Mouse (Mus musculus): ENCODE data around the gene Mib2. TPM values are rescaled to one million over a fixed set of nuclear protein-coding genes. Genes with fewer than 3 reads are reported as not detected.

Mib2 gene
- 42.3 TPM for polyA plus RNA-seq (2017; shearing (Covaris generic))

DNA sequence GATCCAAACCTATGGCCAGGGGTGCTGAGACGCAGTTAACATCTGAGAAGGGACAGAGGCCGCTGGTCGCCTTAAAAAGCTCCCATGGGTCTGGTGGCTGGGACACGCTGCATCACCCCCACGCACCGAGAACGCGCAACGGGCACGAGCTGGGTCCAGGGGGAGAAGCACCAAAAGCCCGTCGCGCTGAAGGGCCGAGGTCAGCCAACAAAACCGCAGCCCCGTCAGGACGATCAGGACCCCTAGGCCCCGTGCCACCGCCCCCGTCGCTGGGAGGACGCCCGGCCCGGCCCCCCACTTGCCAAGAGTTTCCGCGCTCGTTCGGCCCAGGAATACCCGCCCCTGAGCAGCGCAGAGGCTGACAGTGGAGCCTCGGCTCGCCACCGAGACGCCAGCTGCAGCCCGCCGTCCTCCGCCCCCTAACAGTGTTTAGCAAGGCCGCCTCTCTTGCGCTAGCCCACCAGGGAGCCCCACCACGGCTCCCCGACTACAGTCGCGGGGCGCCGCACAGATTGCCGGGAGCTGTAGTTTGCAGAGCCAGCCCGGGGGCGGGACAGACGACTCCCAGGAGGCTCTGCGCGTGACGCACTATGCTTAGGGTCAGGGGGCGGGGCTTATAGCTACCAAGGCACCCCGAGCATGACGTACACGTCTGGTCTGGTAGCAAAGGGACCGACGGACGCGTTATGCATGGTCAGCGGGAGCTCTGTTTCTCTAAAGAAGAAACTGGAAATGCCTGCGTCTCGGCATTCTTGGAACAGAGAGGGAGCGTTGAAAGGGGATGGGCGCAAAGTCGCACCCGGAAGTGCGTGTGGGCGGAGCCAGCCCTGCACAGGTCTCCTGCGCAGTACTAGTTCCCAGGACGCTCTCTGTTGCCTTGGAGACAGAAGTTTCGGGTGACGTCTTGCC, at the start of gene Mib2:
Gene Mib2, minus strand, starts transcription at position 510 of the 909 bp plus-strand sequence.

DNA sequence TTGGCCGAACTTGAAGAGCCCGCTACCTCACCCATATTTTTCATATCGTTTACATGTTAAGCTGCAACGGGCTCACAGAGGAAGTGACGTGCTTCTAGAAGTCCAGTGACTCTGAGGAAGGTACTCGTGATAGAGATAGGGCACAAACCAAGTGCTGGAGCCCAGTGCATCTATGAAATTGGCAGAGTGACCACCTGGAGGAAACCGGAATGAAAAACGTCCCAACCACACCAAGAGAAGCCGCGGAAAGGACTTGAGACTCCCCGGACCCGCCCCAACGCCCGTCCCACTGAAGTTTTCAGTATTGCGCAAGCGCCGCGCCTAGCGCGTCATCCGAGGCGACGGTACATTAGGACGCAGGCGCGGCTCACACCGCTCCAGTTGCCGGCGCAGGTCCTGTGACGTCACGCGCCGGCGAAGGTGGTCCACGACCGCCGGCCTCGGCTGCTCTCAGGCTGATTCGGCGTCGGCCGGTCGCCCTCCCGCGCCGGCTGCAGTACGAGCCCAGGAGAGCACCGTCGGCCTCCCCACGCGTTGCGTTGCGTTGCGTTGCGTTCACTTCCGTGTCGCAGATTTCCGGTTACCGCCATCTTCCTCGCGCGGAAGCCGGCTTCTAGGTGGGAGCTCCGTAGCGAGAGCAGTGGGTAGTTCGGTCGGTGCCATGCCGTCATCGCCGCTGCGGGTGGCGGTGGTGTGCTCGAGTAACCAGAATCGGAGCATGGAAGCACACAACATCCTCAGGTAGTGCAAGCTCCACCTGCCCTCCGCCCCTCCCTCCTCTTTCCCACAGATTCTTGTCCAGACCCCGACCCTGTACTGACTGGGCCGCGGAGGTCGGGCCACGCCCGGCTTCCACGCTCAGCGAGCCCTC, 36.0 kb upstream of the Mib2 start, which contains the start of gene Ssu72:
Gene Ssu72, plus strand, starts transcription at position 80 of the 871 bp plus-strand sequence.

DNA sequence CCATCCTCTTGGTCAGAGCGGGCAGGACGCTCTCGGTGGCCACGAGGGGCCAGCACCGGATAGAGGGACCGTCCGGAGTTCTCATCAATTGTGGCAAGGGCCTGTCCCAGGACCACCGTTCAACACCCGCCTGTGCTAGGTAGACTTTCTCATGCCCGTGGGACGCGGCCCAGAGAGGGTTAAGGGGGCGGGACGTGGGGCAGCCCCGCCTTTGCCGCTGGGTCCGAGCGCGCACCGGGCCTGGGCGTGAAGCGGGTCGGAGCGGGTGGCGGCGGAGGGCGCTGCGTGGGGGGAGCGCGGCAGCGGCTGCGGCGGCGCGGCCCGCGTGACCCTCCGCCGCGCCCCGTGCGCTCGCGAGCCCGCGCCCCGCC, 25.1 kb upstream of the Mib2 start, which contains the start of gene Fndc10:
Gene Fndc10, plus strand, starts transcription at position 232 of the 371 bp plus-strand sequence.

DNA sequence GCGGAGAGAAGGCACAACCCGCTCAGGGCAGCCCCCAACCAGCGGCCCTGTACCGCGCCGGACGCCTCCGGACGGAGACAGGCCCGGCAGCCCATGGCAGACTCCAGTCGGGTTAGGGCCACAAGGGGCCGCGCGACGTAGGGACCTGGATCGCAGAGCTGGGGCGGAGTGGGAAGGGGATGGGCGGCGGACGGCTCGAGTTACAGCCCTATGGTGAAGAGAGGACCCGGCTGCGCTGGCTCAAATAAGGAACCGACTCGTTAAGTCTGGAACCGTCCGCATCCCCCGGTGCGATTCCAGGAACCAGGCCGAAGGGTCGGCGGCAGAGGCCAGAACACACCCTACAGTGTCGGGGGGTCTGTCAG, 15.9 kb downstream of the Mib2 start, which contains the start of gene Mmp23:
Gene Mmp23, minus strand, starts transcription at position 299 of the 365 bp plus-strand sequence.

DNA sequence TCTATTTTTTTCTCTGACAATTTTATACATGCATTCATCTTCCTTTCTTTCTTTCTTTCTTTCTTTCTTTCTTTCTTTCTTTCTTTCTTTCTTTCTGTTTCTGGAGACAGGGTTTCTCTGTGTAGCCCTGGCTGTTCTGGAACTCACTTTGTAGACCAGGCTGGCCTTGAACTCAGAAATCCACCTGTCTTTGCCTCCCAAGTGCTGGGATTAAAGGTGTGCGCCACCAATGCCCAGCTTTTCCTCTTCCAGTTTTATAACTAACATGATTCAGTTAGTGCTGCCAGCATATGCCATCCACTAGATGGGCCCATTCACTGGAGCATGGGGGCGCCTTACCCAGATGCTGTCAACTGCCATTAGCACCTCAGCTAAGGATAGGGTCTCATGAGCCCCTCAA, 23.7 kb downstream of the Mib2 start, which contains the start of gene Gm10563:
Gene Gm10563, minus strand, starts transcription at position 101 of the 400 bp plus-strand sequence.

DNA sequence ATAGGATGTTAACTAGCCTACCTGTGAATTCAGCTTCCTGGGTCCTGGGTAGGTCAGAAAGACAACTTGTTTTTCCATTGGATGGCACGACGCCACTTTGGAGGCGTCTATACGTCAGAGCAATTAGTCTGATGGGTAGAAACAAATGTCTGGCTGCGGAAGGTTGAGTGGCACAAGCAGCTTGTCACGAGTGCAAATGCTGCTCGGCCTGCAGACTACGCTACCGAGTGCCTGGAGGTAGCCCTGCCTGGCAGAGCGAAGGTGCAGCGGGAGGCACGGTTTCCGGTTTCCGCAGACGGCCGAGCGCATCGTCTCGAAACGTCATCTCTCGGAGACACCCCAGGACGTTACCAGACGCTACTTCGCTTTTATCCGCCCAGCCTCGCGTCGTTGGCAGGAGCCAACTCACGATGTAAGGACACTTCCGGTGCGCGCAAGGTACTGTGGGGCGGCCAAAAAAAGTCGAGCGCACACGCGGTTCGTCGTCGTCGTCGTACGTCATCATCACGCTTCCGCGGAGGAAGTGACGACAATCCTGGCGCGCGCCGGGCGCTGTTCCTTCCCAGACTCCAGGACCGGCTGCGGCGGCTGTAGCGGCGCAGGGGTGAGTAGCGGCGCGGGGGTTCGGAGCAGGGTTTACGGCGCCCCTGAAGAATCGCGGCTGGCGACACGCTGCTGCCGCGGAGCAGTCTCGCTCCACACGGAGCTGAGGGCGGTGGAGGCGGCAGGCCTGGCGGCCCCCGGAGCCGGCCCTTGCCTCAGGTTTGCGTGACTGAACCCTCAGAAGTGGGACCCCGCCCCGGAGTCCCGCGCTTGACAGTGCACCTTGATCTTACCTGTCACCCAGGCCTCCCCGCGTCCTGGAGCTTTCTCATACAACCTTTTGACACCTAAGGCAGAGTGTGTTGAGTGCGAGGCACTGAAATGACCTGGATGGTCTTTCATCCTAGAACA, 44.4 kb downstream of the Mib2 start, which contains the start of gene Cdk11b:
Gene Cdk11b, plus strand, starts transcription at position 517 of the 954 bp plus-strand sequence.

Other genes starting within 250 kb of the Mib2 start
- not detected for gene Tmem52, start 200.1 kb downstream of the Mib2 start, polyA plus RNA-seq (2017; shearing (Covaris generic))
- 21.1 TPM for gene Gnb1, start 177.8 kb downstream of the Mib2 start, polyA plus RNA-seq (2017; shearing (Covaris generic))
- gene Nadk, start 106.8 kb downstream of the Mib2 start, polyA plus RNA-seq (2017; shearing (Covaris generic)) = 138 TPM
- gene Slc35e2, start 67.8 kb downstream of the Mib2 start, polyA plus RNA-seq (2017; shearing (Covaris generic)) = 13.5 TPM
- gene Cdk11b, start 44.3 kb downstream of the Mib2 start, polyA plus RNA-seq (2017; shearing (Covaris generic)) = 120 TPM
- 1.9 TPM for gene Gm10563, start 23.8 kb downstream of the Mib2 start, polyA plus RNA-seq (2017; shearing (Covaris generic))
- 0.54 TPM for gene Mmp23, start 15.8 kb downstream of the Mib2 start, polyA plus RNA-seq (2017; shearing (Covaris generic))
- 0.72 TPM for gene Fndc10, start 25.1 kb upstream of the Mib2 start, polyA plus RNA-seq (2017; shearing (Covaris generic))
- 160 TPM for gene Ssu72, start 35.6 kb upstream of the Mib2 start, polyA plus RNA-seq (2017; shearing (Covaris generic))
- gene Tmem240, start 65.6 kb upstream of the Mib2 start, polyA plus RNA-seq (2017; shearing (Covaris generic)) = 0.24 TPM
- gene Atad3a, start 91.9 kb upstream of the Mib2 start, polyA plus RNA-seq (2017; shearing (Covaris generic)) = 38.3 TPM
- gene Vwa1, start 105.5 kb upstream of the Mib2 start, polyA plus RNA-seq (2017; shearing (Covaris generic)) = not detected
- not detected for gene Tmem88b, start 116.7 kb upstream of the Mib2 start, polyA plus RNA-seq (2017; shearing (Covaris generic))
- not detected for gene Ankrd65, start 121.2 kb upstream of the Mib2 start, polyA plus RNA-seq (2017; shearing (Covaris generic))
- gene Mrpl20, start 133.7 kb upstream of the Mib2 start, polyA plus RNA-seq (2017; shearing (Covaris generic)) = 138 TPM
- 168 TPM for gene Ccnl2, start 143.3 kb upstream of the Mib2 start, polyA plus RNA-seq (2017; shearing (Covaris generic))
- 197 TPM for gene Aurkaip1, start 162.1 kb upstream of the Mib2 start, polyA plus RNA-seq (2017; shearing (Covaris generic))
- gene Mxra8, start 170.5 kb upstream of the Mib2 start, polyA plus RNA-seq (2017; shearing (Covaris generic)) = 4.0 TPM
- gene Dvl1, start 178.2 kb upstream of the Mib2 start, polyA plus RNA-seq (2017; shearing (Covaris generic)) = 2.8 TPM
- 0.92 TPM for gene Tas1r3, start 194.2 kb upstream of the Mib2 start, polyA plus RNA-seq (2017; shearing (Covaris generic))
- gene Cptp, start 200.2 kb upstream of the Mib2 start, polyA plus RNA-seq (2017; shearing (Covaris generic)) = 20.4 TPM
- 92.1 TPM for gene Ints11, start 200.3 kb upstream of the Mib2 start, polyA plus RNA-seq (2017; shearing (Covaris generic))
- gene Pusl1, start 222.6 kb upstream of the Mib2 start, polyA plus RNA-seq (2017; shearing (Covaris generic)) = 32.6 TPM
- 7.8 TPM for gene Acap3, start 222.6 kb upstream of the Mib2 start, polyA plus RNA-seq (2017; shearing (Covaris generic))